Mouse (Mus musculus): Measurements from ENCODE around the gene Wfdc12.
A peak's percentile ranks its signal among the peaks of the same experiment; 100 is the strongest.

- TF ChIP-seq CTCF (IDR thresholded peaks at IDR 0.05; ENCODE audit: insufficient read depth, low read length) (peak; percentile 66), POLR2A (IDR thresholded peaks at IDR 0.05; ENCODE audit: borderline replicate concordance, extremely low read depth, low read depth, low read length) (no peak)
Measured at GRCm38 (mm10) chr2:164188722-164189121, 1.7 kb downstream of the Wfdc12 start.

All from lung, adult 2 months (tissue).